Mouse (Mus musculus) frontal cortex, adult 2 months (tissue): ENCODE data around the gene Thsd4. TPM values are rescaled to one million over a fixed set of nuclear protein-coding genes. Genes with fewer than 3 reads are reported as not detected.
A peak's percentile ranks its signal among the peaks of the same experiment; 100 is the strongest.

ENCODE experiments used
- DNase-seq, 2 experiments: peaks; one replicate each; pipeline ENCODE4 v3.0.0; 2022; ENCODE audit warnings: low spot score in 1 of 2; ENCODE audit errors: extremely low spot score in 1 of 2
- polyA plus RNA-seq: library from polyadenylated mRNA; depleted of rRNA; stranded (reverse); fragments of >200 nt; gene quantifications from 2 replicates; pipeline ENCODE4 v1.2.3, GENCODE M21; 2012

Gene Thsd4
- polyA plus RNA-seq, 1 experiment, result 4.7 TPM

DNA sequence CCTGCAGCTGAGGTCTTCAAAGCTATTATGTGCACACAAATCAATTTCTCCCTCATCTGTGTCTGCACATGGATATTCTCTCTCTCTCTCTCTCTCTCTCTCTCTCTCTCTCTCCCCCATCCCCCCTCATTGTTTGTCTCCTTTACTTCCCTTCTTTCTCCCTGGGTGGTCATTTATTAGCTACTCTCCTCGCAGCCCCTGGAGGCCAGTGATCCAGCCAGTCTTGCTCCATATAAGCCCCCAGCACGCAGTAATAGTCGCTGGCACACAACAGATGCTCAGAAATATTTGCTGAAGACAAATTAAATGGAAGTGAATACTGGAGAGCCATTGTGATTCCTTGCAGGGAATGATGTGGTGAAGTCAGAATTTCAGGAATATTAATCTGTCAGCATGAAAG is 2.2 kb downstream of the Thsd4 start:
- no peak for DNase-seq

DNA sequence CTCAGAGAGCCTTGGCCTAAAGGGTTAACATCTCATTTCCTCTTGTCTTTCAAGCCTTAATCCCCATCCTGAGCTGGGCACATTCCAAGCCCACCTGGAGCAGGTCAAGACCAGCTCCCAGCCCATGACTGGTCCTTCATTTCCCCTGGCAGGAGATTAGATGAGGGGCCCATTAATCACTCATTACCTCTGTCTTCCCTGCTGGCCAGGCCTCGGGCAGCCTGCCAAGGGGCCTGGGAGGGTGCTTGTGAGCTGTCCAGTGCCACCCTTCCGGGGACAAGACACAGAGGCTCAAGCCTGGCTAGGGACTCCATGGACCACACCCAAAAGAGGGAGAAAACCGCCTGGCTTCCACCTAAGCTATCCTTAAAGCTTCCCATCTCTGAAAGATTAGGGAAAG is 3.6 kb downstream of the Thsd4 start:
- DNase-seq, result no peak

DNA sequence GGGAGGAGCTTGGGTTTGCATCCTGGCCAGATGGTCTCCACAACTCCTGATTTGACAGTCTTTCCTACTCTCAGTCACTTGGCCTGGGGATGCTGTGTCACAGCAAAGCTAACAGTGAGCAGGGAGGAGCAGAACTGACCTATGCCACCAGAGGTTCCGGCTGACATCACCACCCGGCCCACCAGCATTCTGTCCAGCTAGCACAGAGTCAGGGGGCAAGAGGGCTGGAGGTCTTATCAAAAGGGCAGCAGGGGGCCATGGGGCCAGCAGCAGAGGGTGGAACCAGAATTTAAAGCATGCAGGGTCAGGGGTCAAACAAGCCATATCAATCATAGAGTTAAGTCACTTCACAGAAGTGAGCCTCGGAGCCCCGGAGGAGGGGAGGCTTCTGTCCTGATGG is 4.7 kb downstream of the Thsd4 start:
- no peak for DNase-seq

DNA sequence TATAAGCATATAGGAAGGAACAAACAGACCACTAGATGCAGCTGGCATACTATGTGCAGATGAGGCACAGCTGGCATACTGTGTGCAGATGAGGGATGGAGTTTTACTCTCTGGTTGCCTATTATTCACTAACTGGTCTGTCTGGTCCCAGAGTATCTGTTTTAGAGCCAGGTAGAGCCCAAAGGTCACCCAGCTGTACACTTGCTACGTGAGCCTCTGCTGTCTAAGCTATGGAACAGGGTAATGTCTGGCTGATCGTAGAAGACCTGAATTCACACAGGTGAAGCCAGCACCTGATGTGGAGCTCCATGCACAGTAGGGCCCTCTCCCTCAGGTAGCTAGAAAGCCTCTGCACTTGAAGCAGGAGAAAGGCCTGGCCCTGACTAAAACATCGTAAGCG is 5.5 kb downstream of the Thsd4 start:
- DNase-seq, result no peak

DNA sequence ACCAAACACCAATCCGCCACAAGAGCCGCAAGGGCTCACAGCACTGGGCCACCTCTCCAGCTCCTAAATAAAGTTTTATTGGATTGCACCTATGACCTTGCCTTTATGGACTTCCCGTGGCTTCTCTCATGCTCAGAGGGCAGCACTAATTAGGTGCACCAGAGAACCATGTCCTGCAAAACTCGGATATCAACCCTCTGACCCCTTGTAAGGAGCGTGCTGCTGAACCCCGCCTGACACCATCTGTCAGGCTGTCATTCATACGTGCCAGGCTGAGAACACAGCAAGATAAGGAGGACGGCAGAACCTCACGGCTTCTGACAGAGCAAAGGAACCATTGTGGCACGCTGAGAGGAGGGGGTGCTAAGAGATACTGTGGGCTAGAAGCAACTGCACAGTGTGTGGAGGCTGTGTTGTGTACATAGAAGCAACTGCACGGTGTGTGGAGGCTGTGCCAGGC is 8.5 kb downstream of the Thsd4 start:
- DNase-seq, result no peak

DNA sequence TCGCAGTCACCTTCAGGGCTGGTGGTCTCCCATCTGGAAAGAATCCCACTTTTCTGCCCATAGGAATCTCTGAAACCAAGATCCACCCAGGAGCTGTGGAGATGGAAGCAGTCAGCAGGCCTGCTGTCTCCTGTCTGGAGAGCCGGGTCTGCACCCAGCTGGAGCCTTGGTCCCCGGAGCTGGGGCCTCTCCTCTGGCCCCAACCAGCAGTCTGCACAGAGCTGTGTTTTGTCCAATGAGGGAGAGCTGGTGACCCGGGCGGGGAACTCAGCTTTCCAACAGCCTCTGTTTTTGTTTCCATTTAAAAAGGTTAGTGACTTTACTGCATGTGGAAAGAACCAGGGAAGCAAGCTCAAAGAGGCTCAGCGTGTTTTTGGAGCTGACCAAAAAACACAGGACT is 11.0 kb downstream of the Thsd4 start:
- DNase-seq, result no peak

DNA sequence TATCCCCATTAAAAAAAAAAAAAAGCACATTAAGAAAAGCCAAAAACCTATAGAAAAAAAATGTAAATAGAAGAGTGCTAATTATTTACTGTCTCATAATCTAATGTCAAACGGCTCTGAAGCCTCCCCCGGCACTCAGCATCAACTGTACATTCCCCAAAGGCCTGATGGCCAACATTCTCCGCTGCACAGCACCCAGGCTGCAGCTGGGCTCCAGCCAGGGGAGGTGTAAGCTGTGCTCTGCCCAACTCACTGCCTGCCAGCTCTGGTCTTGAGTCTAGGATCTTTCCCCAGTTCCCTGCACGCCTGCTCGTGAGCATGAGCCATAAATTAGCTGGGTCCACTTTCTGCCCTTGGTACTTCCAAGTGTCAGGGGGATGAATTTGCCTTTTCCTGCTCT is 15.7 kb downstream of the Thsd4 start:
- no peak for DNase-seq

DNA sequence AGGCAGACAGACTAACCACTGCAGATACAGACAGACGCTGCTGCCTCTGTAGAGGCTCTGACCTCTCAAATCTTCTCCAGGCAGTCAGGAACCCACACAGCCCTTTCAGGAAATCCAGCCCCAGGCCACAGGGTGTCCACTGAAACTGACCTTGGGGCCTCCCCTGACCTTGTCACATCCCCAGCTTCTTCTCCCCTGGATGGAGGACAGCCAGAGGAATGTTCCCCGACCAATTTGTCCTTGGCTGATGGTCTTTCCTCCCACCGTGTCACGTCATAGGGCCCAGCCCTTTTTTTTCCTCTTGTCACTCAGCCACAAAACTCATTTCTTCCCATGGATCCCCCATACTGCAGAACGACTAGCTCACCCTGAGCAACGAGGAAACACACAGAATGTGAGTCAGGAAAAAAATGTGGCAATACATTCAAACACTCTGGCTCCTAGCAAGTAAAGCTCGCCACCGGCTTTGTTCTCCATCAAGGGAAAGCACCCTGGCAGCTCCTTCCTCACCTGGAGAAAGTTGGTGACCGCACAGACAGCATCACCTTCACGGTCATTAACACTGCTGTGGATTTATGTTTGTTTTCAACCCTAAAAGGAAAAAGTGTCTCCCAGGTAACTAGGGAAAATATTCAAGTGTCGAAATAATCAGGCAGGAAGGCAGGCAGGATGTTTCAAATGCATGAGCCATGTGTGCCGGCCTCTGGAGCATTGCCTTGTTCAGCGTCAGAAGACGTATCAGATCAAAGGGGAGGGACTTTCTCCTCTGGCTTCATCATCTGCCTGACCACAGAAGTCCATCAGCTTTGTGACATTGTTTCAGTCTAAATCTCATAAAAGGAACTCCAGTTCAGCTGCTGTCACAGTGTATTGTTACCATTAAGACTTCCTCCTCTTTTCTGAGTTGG is 17.2 kb downstream of the Thsd4 start:
- DNase-seq, result no peak

DNA sequence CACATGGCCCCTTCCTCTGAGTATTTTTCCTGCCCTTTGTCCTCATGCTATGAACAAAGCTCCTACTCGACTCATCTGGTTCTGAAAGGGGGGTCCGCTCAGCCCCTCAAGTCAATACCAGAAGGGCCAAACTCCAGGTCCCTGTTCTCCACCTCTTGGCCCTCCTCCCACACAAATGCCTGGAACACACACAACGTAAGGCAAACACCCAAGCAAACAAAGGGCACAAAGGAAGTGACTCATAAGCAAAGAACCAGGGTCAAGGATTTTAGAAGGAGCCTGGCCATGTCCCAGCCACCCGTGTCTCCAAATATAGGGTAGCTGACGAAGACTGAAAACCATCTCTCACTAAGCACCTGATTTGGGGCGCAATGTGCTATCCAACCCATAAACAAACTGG is 19.6 kb downstream of the Thsd4 start:
- DNase-seq, result no peak

DNA sequence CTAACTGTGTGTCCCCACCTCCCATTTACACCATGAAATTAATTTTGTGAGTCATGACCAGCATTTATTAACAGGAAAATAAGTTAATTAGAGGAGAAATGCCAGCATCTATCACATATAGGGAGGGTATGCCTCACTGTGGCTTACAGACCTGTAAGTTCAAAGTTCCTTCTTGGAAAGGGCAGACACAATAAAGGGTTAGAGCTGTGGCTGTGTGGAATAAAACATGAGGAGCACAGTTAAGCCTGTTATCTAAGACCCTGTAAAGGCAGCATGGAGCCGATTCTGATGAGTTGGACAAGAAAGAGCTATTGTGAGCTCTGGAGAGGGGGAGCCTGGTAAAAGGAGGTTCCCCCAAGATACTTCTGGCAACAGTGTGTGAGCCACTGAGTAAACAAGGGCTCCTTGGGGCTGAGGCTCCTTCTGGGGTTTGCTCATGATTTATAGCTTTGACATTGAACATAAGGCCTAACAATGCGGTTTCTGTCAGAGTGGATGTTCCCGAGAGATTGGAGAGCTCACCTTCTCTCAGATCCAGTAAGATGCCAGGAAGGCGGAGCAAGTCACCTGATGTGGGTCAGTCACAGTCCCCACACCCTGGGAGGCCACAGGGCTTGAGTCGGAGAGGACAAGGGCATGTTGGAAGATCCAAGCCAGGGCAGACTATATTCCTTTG is 20.2 kb downstream of the Thsd4 start:
- no peak for DNase-seq

DNA sequence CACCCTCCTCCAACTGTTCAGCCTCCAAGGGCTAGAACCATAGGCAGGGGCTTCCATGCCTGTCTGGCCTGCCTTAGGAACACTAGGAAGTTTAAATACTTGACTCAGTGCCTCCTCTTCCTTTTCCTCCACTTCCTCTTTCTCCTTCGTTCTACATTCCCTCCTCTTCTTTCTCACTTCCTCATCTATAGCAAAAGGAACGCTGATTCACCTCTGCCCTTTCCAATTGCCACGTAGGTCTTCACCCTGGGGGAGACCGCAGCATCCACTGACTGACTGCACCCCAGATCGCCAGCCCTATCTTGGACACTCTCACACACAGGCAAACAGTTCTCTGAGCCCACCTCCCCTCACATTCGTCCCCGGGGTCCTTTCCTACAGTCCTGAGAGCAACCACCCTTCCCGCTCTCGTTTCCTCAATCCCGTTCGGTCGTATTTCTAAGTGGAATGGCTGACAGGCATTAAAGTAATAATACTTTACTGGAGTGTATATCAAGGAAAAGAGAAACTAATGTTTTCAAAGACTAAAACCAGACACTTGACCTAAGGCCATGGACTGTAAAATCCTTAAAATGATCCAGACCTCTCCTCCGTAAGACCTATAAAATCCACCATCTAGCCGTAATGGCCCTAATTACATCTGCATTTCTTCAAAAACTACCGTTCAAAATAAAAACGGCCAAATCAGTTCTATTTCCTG is 29.4 kb downstream of the Thsd4 start:
- DNase-seq, result no peak

DNA sequence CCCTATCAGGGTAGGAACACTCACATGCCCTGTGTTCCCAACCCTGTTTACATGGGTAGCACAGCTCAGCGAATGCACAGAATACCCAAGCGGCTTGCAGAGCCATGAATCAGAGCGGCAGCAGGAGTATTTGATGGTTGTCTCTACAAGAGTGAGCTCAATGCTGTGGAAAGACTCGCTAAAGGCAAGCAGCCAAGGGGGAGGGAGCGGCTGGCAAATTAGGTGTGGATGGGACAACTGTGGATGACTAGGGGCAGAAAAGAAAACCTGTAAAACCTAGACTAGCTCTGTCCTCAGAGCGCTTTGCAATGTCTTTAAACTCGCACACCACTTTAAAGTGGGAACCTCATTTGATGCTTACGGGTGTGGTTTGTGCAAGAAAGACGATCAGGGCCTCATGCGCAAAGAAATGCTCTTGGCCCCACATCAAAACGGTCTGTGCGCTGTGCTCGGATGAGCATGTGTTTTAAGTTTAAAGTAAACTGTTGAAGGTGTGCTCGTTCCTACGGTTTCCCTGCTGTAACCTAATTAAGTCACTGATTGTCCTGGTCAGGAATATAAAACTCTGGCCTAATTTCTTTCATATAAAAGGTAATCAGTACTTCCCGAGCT is 30.3 kb downstream of the Thsd4 start:
- no peak for DNase-seq

DNA sequence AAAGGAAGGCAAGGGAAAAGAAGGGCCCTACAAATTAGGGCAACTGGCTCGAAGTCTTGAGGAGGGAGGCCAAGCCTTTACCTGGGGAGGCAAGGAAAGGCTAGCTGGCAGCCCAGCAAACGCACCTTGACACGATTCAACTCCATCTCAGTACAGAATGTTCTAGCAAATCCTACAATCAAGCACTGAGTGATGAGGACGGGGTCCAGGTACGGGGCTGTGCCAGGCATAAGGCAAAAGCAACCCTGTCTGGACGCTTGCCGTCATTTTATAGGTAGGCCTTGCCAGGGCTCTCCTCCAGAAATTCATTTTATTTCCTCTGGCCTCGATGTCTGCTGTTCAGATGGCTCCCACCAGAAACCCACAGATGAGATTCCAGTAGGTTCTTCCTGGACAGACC is 30.8 kb downstream of the Thsd4 start:
- no peak for DNase-seq

DNA sequence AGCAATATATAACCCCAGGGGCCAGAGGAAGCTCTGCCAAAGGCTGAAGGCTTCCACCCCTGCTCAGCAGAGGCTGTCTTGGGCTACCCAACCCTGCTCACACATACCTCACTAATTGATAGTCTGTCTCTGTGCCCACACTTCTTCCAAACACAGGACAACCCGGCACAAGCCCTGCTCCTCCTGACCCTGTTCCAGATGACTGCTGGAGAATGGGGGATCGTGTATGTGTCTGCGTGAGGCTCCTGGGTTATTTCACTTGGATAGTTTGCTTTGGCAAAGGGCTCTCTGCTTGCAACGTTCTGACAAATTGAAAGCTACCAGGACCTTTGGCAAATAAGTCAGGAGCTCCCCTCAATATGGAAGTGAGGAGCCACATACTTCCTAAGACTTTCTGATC is 33.0 kb downstream of the Thsd4 start:
- DNase-seq, result no peak

DNA sequence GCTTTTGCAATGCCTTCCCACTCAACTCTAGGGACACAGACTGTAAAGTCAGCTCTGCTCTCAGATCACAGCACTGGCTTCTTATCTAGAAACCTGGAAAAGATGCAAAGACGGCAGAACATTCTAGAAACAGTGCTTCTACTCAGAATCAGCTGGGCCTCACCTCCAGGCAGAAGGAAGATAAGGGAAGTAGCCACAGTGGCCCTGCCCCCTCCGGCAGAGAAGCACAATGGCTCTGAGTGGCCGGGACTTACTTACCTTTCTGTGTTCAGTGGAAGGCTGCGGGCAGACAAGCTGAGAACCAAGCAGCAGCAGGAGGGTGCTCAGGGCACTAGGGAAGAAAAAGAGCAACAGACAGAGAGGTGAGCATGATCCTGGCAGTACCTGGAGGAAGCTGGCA is 39.7 kb downstream of the Thsd4 start:
- no peak for DNase-seq

DNA sequence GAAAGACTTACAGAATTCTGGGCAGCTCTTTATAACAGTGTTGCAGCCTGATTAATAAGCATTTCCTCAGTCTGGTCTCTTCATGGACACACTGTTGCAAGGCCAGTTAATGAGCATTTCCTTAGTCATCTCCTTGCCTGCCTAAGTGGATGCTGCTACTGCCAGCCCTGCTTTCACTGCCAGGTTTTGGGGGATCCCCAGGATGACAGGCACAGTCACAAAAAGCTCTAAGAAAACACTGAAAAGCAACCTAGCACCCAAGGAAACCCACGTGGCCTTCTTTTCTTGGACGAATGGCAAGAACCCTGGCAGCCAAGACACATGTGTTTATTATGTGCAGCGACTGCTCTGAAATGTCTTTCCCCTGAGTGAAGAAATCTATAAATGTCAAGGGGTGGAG is 41.8 kb downstream of the Thsd4 start:
- DNase-seq, result peak; percentile 5 to 34

DNA sequence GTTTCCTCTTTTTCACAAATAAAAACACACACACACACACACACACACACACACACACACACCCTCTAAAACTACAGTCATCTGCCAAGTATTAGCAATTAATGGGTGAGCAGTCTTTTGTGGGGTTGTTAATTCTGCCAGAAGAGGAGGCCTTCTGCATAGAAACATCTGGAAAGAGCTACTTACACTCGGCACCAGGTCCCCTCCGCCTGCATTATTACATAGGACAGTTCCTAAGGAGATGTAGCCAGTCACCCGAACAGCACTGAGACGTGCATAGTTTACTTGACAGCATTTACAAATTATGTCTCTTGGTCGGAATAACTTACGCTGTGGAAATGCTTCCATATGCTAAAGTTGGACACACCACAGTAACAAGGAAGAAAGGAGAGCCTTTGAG is 43.0 kb downstream of the Thsd4 start:
- DNase-seq, result no peak

DNA sequence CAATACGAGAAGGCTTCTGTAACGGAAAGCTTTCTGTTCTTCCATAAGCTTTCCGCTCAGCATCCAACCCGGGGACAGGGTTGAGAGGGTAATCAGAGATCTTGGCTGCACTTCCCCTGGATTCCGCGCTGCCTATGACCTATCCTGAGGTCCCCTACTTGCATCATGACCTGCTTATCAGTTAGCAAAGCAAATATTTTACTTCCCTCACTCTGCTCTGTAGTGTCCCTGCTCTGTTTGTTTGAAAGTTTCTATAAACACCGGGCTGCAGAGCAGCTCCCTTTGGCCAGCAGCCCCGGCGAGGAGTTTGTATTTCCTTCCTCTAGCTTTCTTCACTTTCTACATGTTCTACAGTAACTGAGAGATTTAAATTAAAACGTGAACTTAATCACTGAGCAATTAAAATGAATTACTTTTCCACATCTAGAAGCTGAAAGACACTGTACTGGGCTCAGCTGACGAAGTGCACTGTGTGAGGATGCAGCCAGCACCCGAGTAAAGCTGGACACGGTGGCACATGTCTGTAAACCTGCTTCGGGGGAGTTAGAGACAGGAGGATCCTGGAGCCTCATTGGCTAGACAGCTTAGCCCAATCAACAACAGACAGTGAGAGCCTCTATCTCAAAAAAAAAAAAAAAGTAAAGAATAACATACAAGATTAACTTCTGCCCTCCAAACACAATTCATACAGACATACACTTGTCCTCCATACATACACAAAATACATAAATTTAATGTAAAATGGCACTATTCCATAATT is 43.7 kb downstream of the Thsd4 start:
- DNase-seq, result no peak

DNA sequence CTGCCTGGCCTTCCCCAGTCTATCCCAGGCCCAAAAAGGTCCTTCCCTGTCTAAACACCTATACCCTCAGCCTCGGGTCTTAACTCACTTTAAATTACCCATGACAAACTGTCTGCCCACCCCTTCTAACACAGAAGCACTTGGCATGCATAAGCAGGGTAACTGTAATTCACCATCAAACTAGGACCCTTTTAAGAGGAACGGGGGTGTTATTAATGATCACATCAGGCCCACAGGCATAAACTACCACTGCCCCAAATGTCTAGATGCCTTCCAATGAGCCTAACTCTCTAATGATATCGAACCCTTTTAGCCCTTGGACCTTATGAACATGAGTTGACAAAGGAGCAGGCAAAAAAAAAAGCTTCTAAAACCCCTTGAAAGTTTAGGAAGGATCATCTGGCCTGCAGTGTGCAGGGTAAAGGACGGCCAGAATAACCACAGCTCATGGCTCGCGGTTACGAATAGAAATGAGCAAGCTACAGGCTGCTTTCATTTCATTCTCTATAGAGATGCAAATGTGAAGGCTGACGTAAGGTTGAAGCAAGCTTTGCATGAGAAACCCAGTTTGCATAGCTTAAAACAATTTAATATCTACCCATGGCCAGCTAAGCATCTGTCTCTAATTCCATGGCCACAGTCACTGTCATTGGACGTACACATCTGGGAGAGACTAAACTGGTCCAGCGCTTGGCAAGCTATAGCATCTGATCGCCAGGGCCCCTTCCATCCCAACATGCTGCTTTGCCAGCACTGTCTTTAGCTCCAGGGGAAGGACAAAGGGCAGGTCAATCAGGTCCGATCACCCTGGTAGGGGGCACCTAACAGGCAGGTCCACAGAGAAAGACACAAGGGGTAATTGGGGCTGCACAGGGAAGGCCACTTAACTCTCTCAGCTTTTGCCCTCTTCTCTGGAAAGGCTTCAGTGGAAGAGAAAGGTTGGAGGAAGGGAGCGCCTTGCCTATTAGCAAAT is 61.5 kb downstream of the Thsd4 start:
- peak in 1 of 2 experiments; percentile 18 for DNase-seq
